Mouse (Mus musculus) myocyte (in vitro differentiated cells): Measurements from ENCODE around the gene Cisd2.

Source experiments
- POLR2A ChIP-seq: IDR thresholded peaks from one replicate; pipeline ENCODE4 v1.6.1; 2011; ENCODE audit warnings: low read depth, mild to moderate bottlenecking, control low read depth, moderate library complexity; ENCODE audit not compliant: insufficient read length
- TCF12 ChIP-seq: IDR thresholded peaks from one replicate; pipeline ENCODE4 v1.6.1; 2011; ENCODE audit warnings: mild to moderate bottlenecking, control low read depth; ENCODE audit not compliant: poor library complexity, insufficient read depth, severe bottlenecking
- USF1 ChIP-seq: IDR thresholded peaks from one replicate; pipeline ENCODE4 v1.6.1; 2011; ENCODE audit warnings: low read depth, mild to moderate bottlenecking, control low read depth, moderate library complexity

DNA sequence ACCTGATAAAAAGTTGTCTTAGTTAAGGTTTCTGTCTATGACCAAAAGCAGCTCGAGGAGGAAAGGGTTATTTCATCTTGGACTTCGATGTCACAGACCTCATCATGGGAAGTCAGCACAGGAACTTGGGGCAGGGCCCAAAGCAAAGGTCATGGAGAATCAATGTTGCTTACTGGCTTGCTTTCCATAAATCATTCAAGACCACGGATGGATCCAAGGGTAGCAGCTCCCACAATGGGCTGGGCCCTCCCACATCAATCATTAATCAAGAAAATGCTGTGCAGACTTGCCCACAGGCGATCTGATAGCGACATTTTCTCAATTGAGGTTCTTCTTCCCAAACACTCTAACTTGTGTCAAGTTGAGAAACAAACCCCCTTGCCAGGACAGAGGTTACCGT lies 27.6 kb downstream of the Cisd2 start:
- no peak for TF ChIP-seq POLR2A
- no peak for TF ChIP-seq USF1
- no peak for TF ChIP-seq TCF12
